Mouse (Mus musculus) forebrain, embryonic 12.5 days (tissue): Measurements from ENCODE around the gene Ms4a6d. TPM values are rescaled to one million over a fixed set of nuclear protein-coding genes. Genes with fewer than 3 reads are reported as not detected.
"Not testable (repeated sequence)": the region's sequence is repeated elsewhere in the genome, so short reads cannot be mapped to it uniquely, and the experiment has no call there.

Source experiments
- ATAC-seq: fragments of 200-750 bp; cut with Nextera tagmentation; 2 replicates; pipeline ENCODE4 v1.8.0; 2017; ENCODE audit warnings: moderate TSS enrichment; ENCODE audit not compliant: low FRiP score
- H3K27ac ChIP-seq: fragments of 300-500 bp; sonication (generic); 2 replicates; pipeline ENCODE4 v1.5.1; 2016; ENCODE audit warnings: mild to moderate bottlenecking
- H3K27me3 ChIP-seq: fragments of 300-500 bp; sonication (generic); 2 replicates; pipeline ENCODE4 v1.6.1; 2016; ENCODE audit warnings: mild to moderate bottlenecking
- H3K36me3 ChIP-seq: fragments of 300-500 bp; sonication (generic); replicated peaks from 2 replicates; pipeline ENCODE4 v1.6.1; 2016; ENCODE audit warnings: mild to moderate bottlenecking
- H3K4me1 ChIP-seq: fragments of 300-500 bp; sonication (generic); 2 replicates; pipeline ENCODE4 v1.6.1; 2016
- H3K4me2 ChIP-seq: fragments of 300-500 bp; sonication (generic); 2 replicates; pipeline ENCODE4 v1.6.1; 2016; ENCODE audit warnings: mild to moderate bottlenecking, moderate library complexity
- H3K4me3 ChIP-seq: fragments of 300-500 bp; sonication (generic); replicated peaks from 2 replicates; pipeline ENCODE4 v1.5.1; 2016; ENCODE audit warnings: mild to moderate bottlenecking
- H3K9ac ChIP-seq: fragments of 300-500 bp; sonication (generic); 2 replicates; pipeline ENCODE4 v1.6.1; 2016; ENCODE audit warnings: mild to moderate bottlenecking
- H3K9me3 ChIP-seq: fragments of 300-500 bp; sonication (generic); 2 replicates; pipeline ENCODE4 v1.6.1; 2016
- WGBS: fragments of 180-500 bp; shearing (Covaris S2); methylation state at CpG from one replicate; pipeline ENCODE4 v1.1.7; 2016; 5-methylcytosine and 5-hydroxymethylcytosine counted together
- polyA plus RNA-seq: library from polyadenylated mRNA; unstranded; fragments of >200 nt; fragmentation: Nextera tagmentation; extraction: Ambion mirVana; gene quantifications from 2 replicates; pipeline ENCODE4 v1.2.1, GENCODE M21; 2016

Gene Ms4a6d
- polyA plus RNA-seq, 1 experiment from 2014 or later, result 1.4 TPM

GRCm38 (mm10) chr19:11613776-11614443 is 9.3 kb upstream of the Ms4a6d start:
- Histone ChIP-seq H3K4me2 (no peak overlapping the region), H3K36me3 (no peaks in the 10 kb centered on the region), H3K9ac (no peak overlapping the region), H3K27me3 (no peaks in the 10 kb centered on the region), H3K4me1 (no peaks in the 10 kb centered on the region), H3K9me3 (no peaks in the 10 kb centered on the region), H3K27ac (no peak overlapping the region), H3K4me3 (no peak overlapping the region)
- no peak for ATAC-seq
- WGBS, result 83% methylated on average over 8 of the region's 8 CpGs

DNA sequence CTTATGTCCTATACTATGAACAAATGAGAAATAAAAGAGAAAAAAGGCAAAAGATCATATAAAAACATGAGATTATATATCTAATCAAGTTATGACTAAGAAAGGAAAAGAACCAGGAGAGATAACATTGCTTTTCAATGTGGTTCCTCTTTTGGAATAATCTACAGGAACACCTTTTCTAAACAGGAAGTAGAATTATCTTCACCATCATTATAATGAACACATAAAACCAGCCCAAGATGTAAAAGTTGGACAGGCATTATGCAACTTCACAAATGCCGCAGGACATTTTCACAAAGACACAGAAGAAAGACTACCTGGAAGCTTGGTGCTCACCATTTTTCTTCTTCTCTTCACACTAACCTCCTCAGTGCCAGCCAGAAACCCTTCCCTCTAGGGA is 8.4 kb upstream of the Ms4a6d start:
- H3K9me3 ChIP-seq, result no peaks in the 10 kb centered on the region
- H3K4me2 ChIP-seq, result no peak overlapping the region
- WGBS, result 94% methylated on average over 1 of the region's 1 CpGs
- H3K27ac ChIP-seq, result no peak overlapping the region
- no peaks in the 10 kb centered on the region for H3K36me3 ChIP-seq
- no peak overlapping the region for H3K9ac ChIP-seq
- no peaks in the 10 kb centered on the region for H3K4me1 ChIP-seq
- ATAC-seq, result no peak
- H3K27me3 ChIP-seq, result no peaks in the 10 kb centered on the region
- H3K4me3 ChIP-seq, result no peak overlapping the region

DNA sequence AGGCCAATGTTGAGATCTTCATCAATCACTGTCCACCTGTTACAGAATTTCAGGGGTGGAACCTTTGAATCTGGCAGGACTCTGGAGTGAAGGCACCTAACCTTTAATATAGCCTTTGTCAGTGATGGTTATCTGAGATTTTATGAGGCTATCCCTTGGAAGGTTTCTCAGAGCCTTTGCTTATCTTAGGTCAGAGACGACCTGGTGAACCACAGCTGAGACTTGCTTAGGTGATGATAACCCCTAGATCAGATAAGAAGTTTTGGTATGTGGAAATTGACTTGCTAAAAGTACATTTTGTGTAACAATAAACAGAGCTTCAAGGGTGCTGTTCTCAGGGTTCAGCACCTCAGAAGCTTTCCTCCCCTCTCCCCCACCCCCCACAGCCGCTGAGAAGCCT is 7.6 kb upstream of the Ms4a6d start:
- ATAC-seq, result no peak
- Histone ChIP-seq H3K27ac (no peak overlapping the region), H3K9me3 (no peaks in the 10 kb centered on the region), H3K4me1 (no peaks in the 10 kb centered on the region), H3K4me3 (no peak overlapping the region), H3K36me3 (no peaks in the 10 kb centered on the region), H3K27me3 (no peaks in the 10 kb centered on the region), H3K9ac (no peak overlapping the region), H3K4me2 (no peak overlapping the region)
- WGBS, result 70% methylated on average over 2 of the region's 2 CpGs

DNA sequence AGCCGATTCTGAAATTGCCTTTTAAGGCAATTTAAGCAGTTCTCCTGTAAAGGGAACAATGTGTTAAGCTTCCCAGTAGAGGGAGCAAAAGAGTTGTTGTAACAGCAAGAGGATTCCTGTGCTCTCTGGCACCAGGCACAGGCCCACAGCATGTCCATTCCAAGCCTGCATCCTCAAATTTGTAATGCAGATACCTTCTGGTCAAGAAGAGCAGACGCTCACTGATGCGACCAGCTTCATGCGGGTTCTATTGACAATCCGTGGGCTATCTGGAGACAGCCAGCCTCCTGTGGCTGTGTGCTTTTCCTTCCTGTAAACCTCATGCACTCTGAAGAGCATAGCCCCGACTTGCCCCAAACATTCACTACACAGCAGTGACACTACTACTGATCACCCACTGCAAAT is 6.9 kb upstream of the Ms4a6d start:
- WGBS, result 29% methylated on average over 6 of the region's 6 CpGs
- Histone ChIP-seq H3K4me1 (no peaks in the 10 kb centered on the region), H3K27me3 (no peaks in the 10 kb centered on the region), H3K36me3 (no peaks in the 10 kb centered on the region), H3K9ac (no peak overlapping the region), H3K9me3 (no peaks in the 10 kb centered on the region), H3K27ac (no peak overlapping the region), H3K4me2 (no peak overlapping the region), H3K4me3 (no peak overlapping the region)
- peak; percentile 46; the same call in 1 of the 2 replicates for ATAC-seq

DNA sequence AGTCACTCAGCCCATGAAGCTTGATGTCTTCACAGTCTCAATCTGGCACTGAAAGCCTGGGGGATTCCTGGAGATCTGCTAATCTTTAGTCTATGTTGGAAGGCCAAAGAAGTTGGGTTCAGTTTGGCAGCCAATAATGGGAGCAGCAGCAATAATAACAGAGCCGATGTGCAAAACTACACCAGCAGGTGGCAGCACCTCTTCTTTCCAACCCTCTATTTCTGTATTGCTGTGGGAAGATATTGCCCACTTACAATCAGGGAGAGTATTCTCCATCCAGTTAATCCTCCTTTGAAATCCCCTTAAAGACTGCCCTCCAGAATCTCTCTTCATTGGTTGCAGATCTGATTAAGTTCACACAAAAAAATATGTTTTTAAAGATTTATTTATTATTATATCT is 3.5 kb upstream of the Ms4a6d start:
- Histone ChIP-seq H3K4me3 (no peak overlapping the region), H3K9me3 (no peaks in the 10 kb centered on the region), H3K9ac (no peak overlapping the region), H3K36me3 (no peaks in the 10 kb centered on the region), H3K27me3 (no peaks in the 10 kb centered on the region), H3K27ac (no peak overlapping the region), H3K4me1 (no peaks in the 10 kb centered on the region), H3K4me2 (no peak overlapping the region)
- 21% methylated on average over 1 of the region's 1 CpGs for WGBS
- 0 out of 2 replicates have a peak, but pooled peaks have one; percentile 20 for ATAC-seq

DNA sequence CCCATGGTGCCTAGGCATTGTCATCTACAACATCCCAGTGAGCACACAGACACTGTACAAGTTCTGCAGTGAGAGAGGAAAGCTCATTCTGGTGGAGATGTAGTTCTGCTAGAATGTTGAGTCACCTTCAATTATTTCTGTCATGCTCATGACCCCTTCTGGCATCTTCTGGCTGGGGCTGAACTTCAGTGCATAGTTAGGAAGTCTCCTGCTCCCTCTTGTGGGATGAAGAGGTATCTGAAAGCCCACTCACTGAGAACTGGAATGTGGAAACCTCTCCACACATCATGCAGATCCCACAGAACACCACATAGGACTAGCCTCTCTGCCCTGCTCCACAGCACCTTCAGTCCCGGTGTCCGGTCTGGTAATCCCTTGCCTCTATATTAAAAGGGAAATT is 2.6 kb downstream of the Ms4a6d start:
- Histone ChIP-seq H3K4me1 (no peaks in the 10 kb centered on the region), H3K36me3 (no peaks in the 10 kb centered on the region), H3K27ac (no peak overlapping the region), H3K9ac (no peak overlapping the region), H3K4me2 (no peak overlapping the region), H3K27me3 (no peaks in the 10 kb centered on the region), H3K9me3 (no peaks in the 10 kb centered on the region), H3K4me3 (no peak overlapping the region)
- no peak for ATAC-seq
- WGBS, result 81% methylated on average over 2 of the region's 2 CpGs

GRCm38 (mm10) chr19:11601349-11601748 is 3.3 kb downstream of the Ms4a6d start:
- 88% methylated on average over 3 of the region's 3 CpGs for WGBS

GRCm38 (mm10) chr19:11589891-11590449 is 14.7 kb downstream of the Ms4a6d start:
- Histone ChIP-seq H3K4me3 (no peak overlapping the region), H3K27me3 (no peaks in the 10 kb centered on the region), H3K9me3 (no peaks in the 10 kb centered on the region), H3K36me3 (no peaks in the 10 kb centered on the region), H3K4me2 (no peak overlapping the region), H3K4me1 (no peaks in the 10 kb centered on the region), H3K9ac (no peak overlapping the region), H3K27ac (no peak overlapping the region)
- 73% methylated on average over 2 of the region's 2 CpGs for WGBS
- no peak for ATAC-seq

More at GRCm38 (mm10) chr19:11601349-11601748, 3.3 kb downstream of the Ms4a6d start:
- no peak overlapping the region for H3K9ac ChIP-seq
- no peak overlapping the region for H3K4me3 ChIP-seq
- no peak overlapping the region for H3K27ac ChIP-seq
- no peak overlapping the region for H3K4me2 ChIP-seq
- H3K9me3 ChIP-seq, result no peaks in the 10 kb centered on the region
- no peaks in the 10 kb centered on the region for H3K4me1 ChIP-seq
- no peak for ATAC-seq
- H3K27me3 ChIP-seq, result no peaks in the 10 kb centered on the region
- no peaks in the 10 kb centered on the region for H3K36me3 ChIP-seq

- Histone ChIP-seq H3K4me1 (no peaks in the 10 kb centered on the region), H3K27ac (no peak overlapping the region), H3K4me3 (no peak overlapping the region), H3K27me3 (no peaks in the 10 kb centered on the region), H3K4me2 (no peak overlapping the region), H3K36me3 (no peaks in the 10 kb centered on the region), H3K9me3 (no peaks in the 10 kb centered on the region), H3K9ac (no peak overlapping the region)
- WGBS, result 68% methylated on average over 4 of the region's 4 CpGs
- ATAC-seq, result no peak
These were observed 15.4 kb downstream of the Ms4a6d start for GRCm38 (mm10) chr19:11589205-11589604.

DNA sequence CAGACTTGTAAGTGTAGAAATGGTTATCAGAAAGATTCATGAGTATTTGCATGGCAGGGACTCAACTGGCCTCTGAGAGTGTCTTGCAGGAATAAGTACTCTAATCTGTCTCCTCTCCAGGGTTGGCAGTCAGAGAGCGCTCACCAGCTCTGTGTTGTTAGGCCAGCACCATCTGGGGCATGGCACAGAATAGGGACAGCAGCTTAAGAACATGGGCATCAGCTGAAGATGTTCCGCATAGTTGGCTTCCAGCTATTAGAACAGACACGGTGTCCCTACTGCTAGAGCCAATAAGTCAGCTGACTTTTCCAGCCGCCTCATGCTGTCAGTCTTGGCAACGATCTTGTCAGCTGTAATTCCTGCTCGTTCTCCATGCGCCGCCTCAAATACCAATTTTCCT is 29.7 kb downstream of the Ms4a6d start:
- no peak overlapping the region for H3K4me3 ChIP-seq
- no peaks in the 10 kb centered on the region for H3K9me3 ChIP-seq
- H3K4me1 ChIP-seq, result no peaks in the 10 kb centered on the region
- WGBS, result 91% methylated on average over 8 of the region's 8 CpGs
- no peaks in the 10 kb centered on the region for H3K27me3 ChIP-seq
- no peak overlapping the region for H3K27ac ChIP-seq
- H3K36me3 ChIP-seq, result no peaks in the 10 kb centered on the region
- H3K4me2 ChIP-seq, result no peak overlapping the region
- H3K9ac ChIP-seq, result no peak overlapping the region
- no peak for ATAC-seq

- not testable (repeated sequence) for ATAC-seq, H3K27ac ChIP-seq, H3K4me2 ChIP-seq, H3K9me3 ChIP-seq, H3K27me3 ChIP-seq, H3K4me1 ChIP-seq, H3K4me3 ChIP-seq, H3K9ac ChIP-seq, H3K36me3 ChIP-seq
These were observed 45.1 kb downstream of the Ms4a6d start for GRCm38 (mm10) chr19:11559560-11559959.

DNA sequence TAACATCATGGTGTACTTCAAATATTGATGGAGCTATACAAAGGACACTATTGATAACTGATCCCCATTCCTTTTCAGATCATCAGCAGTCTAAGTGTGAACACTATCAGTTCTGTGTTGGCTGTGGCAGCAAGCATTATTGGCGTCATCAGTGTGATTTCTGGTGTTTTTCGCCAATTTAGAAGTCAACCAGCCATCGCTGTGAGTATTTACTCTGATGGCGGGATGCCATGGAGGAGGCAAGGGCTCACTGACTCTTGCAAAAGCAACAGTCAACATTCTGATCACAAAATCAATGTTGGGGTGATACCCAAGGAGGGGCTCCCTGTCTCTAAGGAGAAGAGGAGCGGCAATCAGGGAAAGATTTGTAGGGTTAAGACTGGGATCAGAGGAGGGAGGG is 49.9 kb downstream of the Ms4a6d start:
- H3K4me1 ChIP-seq, result no peaks in the 10 kb centered on the region
- no peaks in the 10 kb centered on the region for H3K9me3 ChIP-seq
- H3K4me3 ChIP-seq, result no peak overlapping the region
- no peak for ATAC-seq
- no peaks in the 10 kb centered on the region for H3K27me3 ChIP-seq
- WGBS, result 92% methylated on average over 5 of the region's 5 CpGs
- no peaks in the 10 kb centered on the region for H3K36me3 ChIP-seq
- H3K9ac ChIP-seq, result no peak overlapping the region
- H3K4me2 ChIP-seq, result no peak overlapping the region
- H3K27ac ChIP-seq, result no peak overlapping the region

DNA sequence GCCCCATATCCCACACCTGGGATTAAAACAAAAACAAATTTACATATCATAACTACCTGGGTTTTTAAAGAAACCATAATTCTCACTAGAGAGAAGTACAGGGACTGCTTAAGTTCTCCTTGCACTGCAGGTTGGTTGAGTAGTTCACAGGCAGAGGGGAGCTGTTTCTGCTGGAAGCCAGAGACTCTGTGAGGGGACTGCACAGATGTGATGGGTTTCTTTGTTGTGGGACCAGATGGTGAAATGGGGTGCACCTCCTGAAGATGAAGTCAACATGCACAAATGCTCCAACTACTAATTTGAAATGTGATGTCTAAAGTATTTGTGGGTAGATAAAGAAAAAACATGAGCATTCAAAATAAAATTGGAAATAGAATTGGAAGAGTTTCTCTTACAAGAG is 56.7 kb downstream of the Ms4a6d start:
- Histone ChIP-seq H3K4me2 (no peak overlapping the region), H3K36me3 (no peaks in the 10 kb centered on the region), H3K4me1 (no peaks in the 10 kb centered on the region), H3K4me3 (no peak overlapping the region), H3K9ac (no peak overlapping the region), H3K9me3 (no peaks in the 10 kb centered on the region), H3K27me3 (no peaks in the 10 kb centered on the region), H3K27ac (no peak overlapping the region)
- ATAC-seq, result no peak
